Mouse (Mus musculus) left cerebral cortex, adult 2 months (tissue): Measurements from ENCODE around the gene Tpk1. TPM values are rescaled to one million over a fixed set of nuclear protein-coding genes. Genes with fewer than 3 reads are reported as not detected.

Experiments used
- DNase-seq, 2 experiments: peaks; one replicate each; pipeline ENCODE4 v3.0.0; 2021 to 2022; ENCODE audit warnings: low spot score in 2 of 2, mixed read lengths in 1 of 2; ENCODE audit errors: extremely low spot score in 1 of 2
- H3K27ac ChIP-seq: fragments of 200-600 bp; 2 replicates; pipeline ENCODE4 v1.8.1; 2022
- H3K4me3 ChIP-seq: fragments of 200-600 bp; 2 replicates; pipeline ENCODE4 v1.8.1; 2022
- CTCF ChIP-seq: fragments of 200-600 bp; IDR thresholded peaks from 2 replicates; pipeline ENCODE4 v1.8.1; 2022; ENCODE audit warnings: antibody characterized with exemption, mild to moderate bottlenecking, moderate library complexity
- intact Hi-C: fragments of 180-260 bp; cut with DNase I; formaldehyde crosslinking; loops from one replicate; pipeline ENCODE4 v1.15.1; 2025
- total RNA-seq, 2 experiments: library from RNA; stranded (reverse); gene quantifications; 2 replicates each; pipeline ENCODE4 v1.2.3; 2021

Tpk1 gene
- total RNA-seq, 2 experiments from 2014 or later, result 3.2 to 3.9 TPM

DNA sequence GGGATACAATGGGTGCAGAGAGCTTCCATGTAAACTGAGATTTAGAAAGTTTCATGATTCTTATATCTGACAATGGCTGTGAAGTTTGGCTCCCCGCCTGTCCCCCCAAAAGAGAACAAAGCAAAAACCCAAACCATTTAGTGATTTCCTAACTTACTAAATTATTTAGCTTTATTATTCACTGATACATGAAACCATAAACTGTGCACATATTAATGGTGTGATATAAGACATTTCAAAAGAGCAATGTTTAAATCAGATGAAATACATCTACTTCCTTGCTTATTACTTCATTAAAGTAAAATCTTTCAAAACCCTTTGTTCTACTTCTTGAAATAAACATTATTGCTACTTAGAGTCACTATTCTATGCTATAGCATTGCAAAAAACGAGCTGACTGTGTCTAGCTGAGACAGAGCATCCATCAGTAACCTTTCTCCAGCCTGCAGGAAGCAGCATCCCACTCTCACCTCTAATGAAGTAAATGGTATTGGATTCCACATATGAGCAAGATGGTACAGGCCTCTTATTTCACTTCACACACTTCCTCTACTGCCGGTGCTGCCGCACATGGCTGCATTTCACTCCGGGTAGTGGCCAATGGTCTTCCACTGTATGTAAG is 161.4 kb downstream of the Tpk1 start:
- no peak overlapping the region for H3K27ac ChIP-seq
- intact Hi-C loops, result no loop called here
- TF ChIP-seq CTCF, result no peak
- no peak for DNase-seq
- H3K4me3 ChIP-seq, result no peak overlapping the region

DNA sequence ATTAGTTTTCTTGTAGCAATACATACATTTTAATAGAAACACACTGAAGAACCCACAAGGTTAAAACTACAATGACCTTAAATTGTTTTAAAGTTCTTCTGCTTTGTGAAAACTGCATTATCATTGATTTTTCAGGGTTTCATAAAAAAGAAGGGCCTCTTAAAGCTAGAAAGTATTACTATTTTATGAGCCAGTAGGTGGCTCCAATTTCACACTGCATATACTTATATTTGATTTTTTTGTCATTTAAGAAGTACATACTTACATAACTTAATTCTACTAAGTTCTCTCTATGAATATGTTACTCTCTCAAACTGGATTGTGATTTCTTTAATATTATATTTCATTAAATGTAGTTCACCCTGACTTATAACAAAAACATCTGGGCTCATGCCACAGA is 173.7 kb downstream of the Tpk1 start:
- Histone ChIP-seq H3K27ac (no peak overlapping the region), H3K4me3 (no peak overlapping the region)
- intact Hi-C loops, result no loop called here
- no peak for DNase-seq
- peak; percentile 28; the same call in 1 of the 2 replicates for TF ChIP-seq CTCF

DNA sequence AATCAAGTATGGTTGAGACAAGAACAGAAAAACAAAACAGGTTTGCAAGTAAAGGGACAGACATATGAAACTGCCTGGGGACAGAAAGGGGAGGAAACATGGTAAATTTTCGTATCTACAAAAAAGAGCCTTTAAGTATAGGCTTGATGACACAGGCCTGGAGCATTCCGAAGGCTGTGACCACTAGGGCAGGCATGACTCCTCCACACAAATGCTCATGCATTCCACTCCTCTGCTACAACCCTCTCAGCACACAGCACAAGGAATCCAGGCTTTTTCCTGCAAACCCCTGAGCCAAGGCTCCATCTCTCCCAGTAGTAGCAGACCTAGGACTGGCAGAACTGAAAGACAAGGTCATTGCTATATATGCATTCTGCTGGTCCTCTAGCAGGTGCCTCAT is 179.4 kb downstream of the Tpk1 start:
- no peak overlapping the region for H3K4me3 ChIP-seq
- H3K27ac ChIP-seq, result no peak overlapping the region
- no peak for TF ChIP-seq CTCF
- intact Hi-C loops, result no loop called here
- no peak for DNase-seq

DNA sequence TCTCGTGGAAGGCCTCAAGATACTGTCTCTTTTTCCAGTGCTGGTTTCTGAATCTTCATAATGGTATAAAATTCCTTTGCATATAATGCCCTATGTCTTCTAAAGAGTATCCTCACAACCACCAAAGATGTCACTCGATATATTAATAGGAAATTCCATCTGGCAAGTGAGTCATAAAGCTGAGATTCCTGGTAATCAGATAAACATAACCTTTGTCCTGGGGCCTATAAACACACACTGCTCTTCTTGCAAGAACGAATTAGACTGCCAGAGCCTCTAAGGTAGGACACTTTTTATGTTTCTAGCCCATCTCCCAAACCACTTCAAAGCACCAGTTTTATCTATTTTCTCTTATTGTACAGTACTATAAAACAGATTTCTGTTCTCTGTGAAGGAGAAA is 185.4 kb downstream of the Tpk1 start:
- Histone ChIP-seq H3K27ac (no peak overlapping the region), H3K4me3 (no peak overlapping the region)
- no peak for TF ChIP-seq CTCF
- intact Hi-C loops, result no loop called here
- no peak for DNase-seq

DNA sequence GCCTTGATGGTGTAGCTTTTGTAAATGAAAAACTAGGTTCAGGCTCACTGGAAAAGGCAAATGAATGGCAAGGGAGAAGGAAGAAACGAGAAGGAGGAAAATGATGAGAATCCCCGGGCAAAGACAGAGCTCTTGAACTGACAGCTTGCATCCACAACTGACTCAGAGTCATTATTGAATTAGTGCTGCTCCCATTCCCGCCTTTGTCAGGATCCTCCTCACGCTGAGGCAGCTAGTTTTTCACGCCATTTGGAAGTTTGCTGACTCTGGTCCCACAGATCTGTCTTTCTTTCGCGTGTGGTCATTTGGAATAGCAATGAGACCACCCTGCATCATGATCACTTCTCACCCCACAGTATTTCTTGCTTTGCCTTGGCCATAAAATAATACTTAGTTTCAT is 187.3 kb downstream of the Tpk1 start:
- intact Hi-C loops, result no loop called here
- H3K4me3 ChIP-seq, result no peak overlapping the region
- H3K27ac ChIP-seq, result no peak overlapping the region
- no peak for TF ChIP-seq CTCF
- DNase-seq, result no peak

DNA sequence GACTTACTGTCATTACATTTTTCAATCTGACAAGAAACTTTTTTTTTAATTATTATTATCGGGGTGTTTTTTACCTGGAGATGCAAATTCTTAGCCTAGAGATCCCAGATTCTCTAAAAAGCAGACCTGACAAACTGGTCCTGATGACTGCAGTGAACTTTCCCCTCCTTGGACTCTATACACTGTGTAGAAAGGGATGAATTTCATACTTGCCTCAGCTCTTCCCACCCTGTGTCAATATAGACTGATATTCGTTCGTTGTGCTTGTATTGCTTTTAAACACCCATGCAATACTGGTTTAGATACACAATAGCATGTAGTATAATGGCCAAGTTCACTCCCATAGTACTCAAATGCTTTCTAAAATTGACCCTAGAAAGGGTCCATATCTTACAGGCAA is 189.7 kb downstream of the Tpk1 start:
- DNase-seq, result no peak
- intact Hi-C loops, result no loop called here
- no peak overlapping the region for H3K27ac ChIP-seq
- H3K4me3 ChIP-seq, result no peak overlapping the region
- no peak for TF ChIP-seq CTCF

DNA sequence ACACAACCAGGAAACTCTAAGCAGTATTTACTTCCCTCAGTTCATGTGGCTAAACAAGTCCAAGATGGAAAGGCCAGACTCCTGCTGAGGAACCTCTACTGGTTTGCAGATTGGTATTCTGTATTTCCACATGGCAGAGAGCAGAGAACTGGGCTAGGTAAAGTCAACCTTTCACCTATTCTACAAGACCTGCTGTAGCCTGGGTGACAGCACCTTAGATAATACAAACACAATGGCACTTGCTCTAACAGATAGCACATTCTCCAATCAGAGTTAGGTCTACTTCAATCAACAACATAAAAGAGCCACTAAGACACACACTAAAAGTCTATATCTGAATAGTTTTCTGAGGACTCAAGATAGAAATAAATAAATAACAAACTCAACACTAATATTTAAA is 190.2 kb downstream of the Tpk1 start:
- no peak overlapping the region for H3K4me3 ChIP-seq
- DNase-seq, result no peak
- TF ChIP-seq CTCF, result no peak
- intact Hi-C loops, result no loop called here
- no peak overlapping the region for H3K27ac ChIP-seq

DNA sequence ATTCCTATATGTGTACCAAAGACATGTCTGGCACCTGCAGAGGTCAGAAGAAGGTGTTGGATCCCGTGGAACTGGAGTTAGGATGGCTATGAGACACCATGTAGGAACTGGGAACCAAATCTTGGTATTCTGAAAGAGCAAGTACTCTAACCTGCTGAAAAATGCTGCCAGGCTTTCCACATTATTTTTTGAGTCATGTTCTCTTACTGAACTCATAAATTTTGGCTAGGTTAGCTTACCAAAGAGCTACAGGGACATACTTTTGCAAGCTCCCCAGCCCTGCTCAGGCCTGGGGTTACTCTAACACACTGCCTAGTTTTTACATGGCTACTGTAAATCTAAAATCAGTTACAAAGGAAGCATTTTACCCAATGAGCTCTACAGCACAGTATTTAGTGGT is 194.5 kb downstream of the Tpk1 start:
- DNase-seq, result no peak
- intact Hi-C loops, result no loop called here
- TF ChIP-seq CTCF, result no peak
- Histone ChIP-seq H3K4me3 (no peak overlapping the region), H3K27ac (no peak overlapping the region)

DNA sequence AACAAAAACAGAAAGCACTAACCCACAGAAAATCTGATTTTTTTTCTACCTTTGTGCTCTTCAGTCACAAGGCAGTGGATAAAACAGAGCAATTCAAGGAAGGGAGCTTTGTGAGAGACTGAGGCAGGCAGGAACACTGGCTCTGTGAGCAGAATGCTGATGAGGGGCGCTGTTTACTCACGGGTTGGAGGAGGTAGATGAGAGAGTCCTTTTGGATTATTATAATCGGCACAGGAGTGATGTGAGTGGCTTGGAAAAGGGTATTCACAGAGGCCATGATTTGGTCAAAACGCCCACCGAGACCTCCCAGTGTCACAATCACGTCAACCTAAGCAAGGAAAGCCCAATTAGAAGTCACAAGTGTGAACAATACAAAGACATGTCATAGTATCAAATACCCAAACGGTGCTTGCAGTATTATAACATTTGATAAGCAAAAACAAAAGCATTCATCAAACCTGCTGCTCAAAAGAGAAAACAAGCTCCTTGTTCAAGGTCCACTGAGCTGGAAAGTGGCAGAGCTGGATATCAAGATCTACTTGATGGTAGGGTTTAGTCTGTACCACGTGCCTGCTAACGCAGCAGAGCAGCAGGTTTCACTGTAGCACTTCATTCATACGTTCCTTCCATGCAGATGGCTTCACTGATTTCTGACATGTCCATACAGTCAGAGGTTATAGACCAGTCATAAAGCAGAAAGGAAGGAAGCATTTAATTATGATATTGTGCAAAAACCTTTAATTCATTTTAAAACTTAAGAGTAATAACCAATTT is 197.1 kb downstream of the Tpk1 start:
- no peak for DNase-seq
- no peak for TF ChIP-seq CTCF
- intact Hi-C loops, result no loop called here
- no peak overlapping the region for H3K27ac ChIP-seq
- H3K4me3 ChIP-seq, result no peak overlapping the region

DNA sequence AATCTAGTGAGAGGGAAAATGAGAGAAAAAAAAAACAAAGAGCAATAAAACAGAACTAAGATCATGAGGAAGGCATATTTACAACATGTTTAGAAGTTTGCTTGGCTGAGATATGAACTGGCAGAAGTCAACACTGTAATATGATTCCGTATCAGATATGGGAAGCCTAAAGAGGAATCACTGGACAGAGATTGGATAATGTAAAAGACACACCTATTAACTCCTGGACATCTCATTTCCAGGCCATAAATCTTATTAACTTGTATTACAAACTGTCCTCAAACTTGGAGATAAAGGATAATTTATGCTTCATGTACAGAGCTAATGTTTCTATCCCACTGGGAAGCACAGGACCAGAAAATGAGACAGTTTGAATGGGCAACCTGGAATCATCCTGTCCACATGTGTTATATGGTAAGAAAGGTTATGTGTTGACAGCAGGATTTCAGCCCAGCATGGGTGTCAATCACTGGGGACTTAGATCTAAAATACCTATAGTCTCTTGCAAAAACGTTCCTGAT is 203.2 kb downstream of the Tpk1 start:
- intact Hi-C loops, result no loop called here
- H3K27ac ChIP-seq, result no peak overlapping the region
- TF ChIP-seq CTCF, result no peak

DNA sequence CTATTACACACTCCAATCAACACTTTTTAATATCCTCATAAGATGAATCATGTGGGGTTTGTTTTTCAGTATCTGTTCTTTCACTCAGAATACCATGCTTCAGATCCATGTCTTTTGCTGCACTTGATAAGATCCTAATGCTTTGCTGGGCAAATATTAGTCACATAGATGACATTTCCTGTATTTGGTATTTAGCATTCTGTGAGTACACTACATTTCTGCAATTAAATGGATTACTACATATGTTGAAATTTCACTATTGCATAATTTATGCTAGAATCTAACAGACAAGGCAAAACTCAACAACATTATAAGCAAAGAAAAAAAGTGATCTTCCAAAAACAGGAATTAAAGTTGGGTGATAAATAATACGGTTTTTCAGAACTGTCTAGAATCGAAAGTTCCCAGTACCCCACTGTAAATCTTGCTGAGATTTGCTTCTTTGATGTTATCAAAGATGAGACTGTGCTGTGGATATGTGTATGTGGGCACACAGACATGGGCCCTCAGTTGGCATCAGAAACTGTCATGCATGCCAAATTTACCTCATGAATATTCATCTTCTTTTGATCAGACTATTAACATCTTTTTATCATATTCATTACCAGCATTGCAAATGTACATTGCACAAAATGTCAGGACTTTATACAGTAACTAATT is 203.8 kb downstream of the Tpk1 start:
- intact Hi-C loops, result no loop called here
- no peak overlapping the region for H3K4me3 ChIP-seq
- TF ChIP-seq CTCF, result no peak
- no peak for DNase-seq
- H3K27ac ChIP-seq, result no peak overlapping the region

More for the DNA sequence above, 203.2 kb downstream of the Tpk1 start:
- no peak overlapping the region for H3K4me3 ChIP-seq
- no peak for DNase-seq

DNA sequence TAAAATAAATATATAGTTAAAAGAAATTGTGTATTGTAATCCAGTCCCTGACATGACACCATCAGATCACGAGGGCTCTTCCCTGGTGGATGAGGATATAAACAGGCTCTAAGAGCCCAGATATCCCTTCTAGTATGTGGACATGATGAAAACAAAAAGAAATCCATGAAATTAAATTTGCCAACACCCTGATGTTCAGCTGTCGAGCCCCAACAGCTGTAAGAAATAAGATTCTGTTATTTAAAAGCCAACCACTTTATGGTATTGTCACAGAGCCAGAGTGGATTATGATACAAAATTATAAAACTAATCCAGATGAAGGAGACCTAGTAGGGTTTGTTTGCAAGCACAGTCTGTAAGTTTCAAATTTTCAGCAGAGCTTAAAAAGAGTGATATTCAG is 207.0 kb downstream of the Tpk1 start:
- TF ChIP-seq CTCF, result no peak
- Histone ChIP-seq H3K4me3 (no peak overlapping the region), H3K27ac (no peak overlapping the region)
- intact Hi-C loops, result no loop called here
- DNase-seq, result no peak
